Mouse (Mus musculus) spleen, adult 2 months (tissue): ENCODE data around the gene Morc1.

Experiments
- CTCF ChIP-seq: fragments of 200-500 bp; IDR thresholded peaks from 2 replicates; pipeline ENCODE4 v1.5.1; 2011; ENCODE audit warnings: mild to moderate bottlenecking, inconsistent platforms; ENCODE audit not compliant: insufficient read depth, insufficient read length, insufficient replicate concordance; ENCODE audit errors: extremely low read depth
- POLR2A ChIP-seq: fragments of 200-500 bp; IDR thresholded peaks from 2 replicates; pipeline ENCODE4 v1.6.1; 2011; ENCODE audit warnings: low read depth, low read length, inconsistent platforms

DNA sequence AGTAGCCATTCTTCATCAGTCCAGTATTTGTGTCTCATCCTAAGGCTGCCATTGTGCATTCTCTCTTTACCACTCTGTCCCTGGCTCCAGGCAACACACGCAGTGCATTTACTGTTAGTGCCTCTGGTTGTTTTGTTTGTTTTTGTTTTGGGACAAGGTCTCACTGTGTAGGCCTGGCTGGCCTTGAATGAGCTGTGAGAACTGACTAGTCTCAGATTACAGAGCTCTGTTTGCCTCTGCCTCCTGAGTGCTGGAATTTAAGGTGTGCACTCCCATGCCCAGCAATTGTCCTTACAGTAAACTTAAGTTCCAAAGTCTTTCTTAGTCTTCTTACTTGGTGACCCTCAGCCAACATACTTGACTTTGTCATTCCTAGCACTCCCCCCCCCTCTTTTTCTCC is 182.7 kb downstream of the Morc1 start:
- no peak for TF ChIP-seq POLR2A
- TF ChIP-seq CTCF: no peak
